Mouse (Mus musculus): ENCODE results near the gene Olfr1093.

DNA sequence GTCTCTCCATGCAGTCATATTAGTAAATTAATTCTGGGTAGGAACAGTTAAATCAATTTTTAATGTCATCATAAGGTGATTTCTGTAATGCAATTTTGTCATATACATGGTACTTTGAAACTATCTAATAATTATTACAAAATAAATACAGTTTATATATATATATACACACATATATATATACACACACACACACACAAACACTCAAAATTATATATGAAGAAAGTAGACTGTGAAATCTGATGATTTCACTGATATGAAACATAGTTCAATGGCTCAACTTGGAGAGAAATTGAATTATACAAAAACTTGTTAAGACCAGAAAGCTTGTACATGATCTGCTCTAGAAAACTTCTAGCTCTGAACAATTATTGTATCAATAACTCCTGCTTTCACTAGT, 48.7 kb upstream of the Olfr1093 start, which contains the start of gene Olfr1089:
- TF ChIP-seq POLR2AphosphoS5 (IDR thresholded peaks at IDR 0.05; ENCODE audit: insufficient replicate concordance, low read depth, low read length), result no peak
- TF ChIP-seq GATA1 (IDR thresholded peaks at IDR 0.05; ENCODE audit: borderline replicate concordance, low read length), result no peak
- no peak for TF ChIP-seq GATA2 (IDR thresholded peaks at IDR 0.05; ENCODE audit: borderline replicate concordance, low read depth, low read length)

Measured in G1E (cell line).